Mouse (Mus musculus): ENCODE measurements around the gene Mob4.
"Not testable (repeated sequence)": the region's sequence is repeated elsewhere in the genome, so short reads cannot be mapped to it uniquely, and the experiment has no call there.

Mob4 gene

DNA sequence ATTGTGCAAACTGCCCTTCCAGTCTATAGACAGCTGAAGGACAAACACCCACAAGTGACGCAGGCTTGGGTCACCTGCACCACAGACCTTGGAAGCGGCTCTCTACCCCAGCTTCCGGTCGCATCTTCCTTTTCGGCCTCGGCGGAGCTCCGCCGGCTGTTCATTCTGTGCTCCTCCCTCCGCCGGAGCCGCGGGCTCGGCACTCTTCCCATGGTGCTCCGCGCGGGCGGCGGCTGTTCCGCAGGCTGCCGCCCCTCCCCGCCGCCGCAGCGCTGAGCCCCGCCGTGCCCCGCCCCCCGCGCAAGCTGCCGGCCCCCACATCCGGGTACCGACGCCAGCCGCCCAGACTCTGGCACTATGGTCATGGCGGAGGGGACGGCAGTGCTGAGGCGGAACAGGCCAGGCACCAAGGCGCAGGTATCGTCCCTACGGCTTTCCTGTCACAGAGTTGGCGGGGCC lies at the start of gene Mob4:
Mob4 (plus strand) TSS at position 289 of the 459 bp plus-strand sequence.
- peak; percentile 93 for DNase-seq

DNA sequence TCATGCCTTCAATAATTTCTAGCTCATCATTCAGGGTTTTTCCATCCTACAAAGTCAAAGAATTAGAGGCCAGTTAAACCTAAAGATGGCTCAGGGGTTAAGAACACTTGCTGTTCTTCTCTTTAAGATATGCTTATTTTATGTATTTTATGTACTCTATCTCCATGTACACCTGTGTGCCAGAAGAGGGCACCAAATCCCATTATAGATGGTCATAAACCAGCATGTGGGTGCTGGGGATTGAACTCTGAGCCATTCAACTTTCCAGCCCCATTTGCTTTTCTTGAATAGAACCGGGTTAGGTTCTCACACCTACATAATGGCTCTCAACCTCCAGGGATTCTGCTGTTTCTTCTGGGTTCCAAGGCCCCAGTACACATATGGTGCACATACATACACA lies 48.9 kb upstream of the Mob4 start:
- DNase-seq: no peak

GRCm38 (mm10) chr1:55085781-55086366 lies 45.2 kb upstream of the Mob4 start:
- DNase-seq: no peak

GRCm38 (mm10) chr1:55086868-55087400 lies 44.1 kb upstream of the Mob4 start:
- DNase-seq: no peak

- DNase-seq: peak; percentile 68
Measured at GRCm38 (mm10) chr1:55087401-55087904, 43.6 kb upstream of the Mob4 start.

GRCm38 (mm10) chr1:55087932-55088610 lies 43.0 kb upstream of the Mob4 start, which contains the start of the genes Hspe1 and Hspd1:
Hspe1 (plus strand) TSS chr1:55088132.
Hspd1 (minus strand) TSS chr1:55088243.
- peak; percentile 98 for DNase-seq

- DNase-seq: no peak
Measured at GRCm38 (mm10) chr1:55088611-55089497, 42.2 kb upstream of the Mob4 start.

GRCm38 (mm10) chr1:55089498-55090064 lies 41.5 kb upstream of the Mob4 start:
- DNase-seq: no peak

DNA sequence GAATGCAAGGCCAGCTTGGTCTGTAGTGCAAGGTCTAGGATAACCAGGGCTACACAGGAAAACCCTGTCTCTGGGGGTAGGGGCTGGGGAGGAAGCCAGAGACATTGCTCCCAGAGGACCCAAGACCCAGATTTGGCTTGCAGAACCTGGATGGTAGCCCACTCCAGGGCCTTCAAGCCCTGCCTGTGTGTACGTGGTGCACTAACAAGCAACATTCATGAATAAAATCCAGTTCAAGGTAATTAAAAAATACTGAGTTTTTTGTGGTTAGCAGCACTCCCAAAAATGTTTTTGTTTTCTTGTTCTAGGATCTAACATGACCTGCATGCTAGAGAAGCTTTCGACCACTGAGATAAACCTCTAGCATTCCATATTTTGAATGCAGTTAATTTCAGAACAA lies 39.0 kb upstream of the Mob4 start:
- no peak for DNase-seq

GRCm38 (mm10) chr1:55092469-55092868 lies 38.6 kb upstream of the Mob4 start:
- no peak for DNase-seq

- no peak for DNase-seq
Measured at GRCm38 (mm10) chr1:55106919-55107585, 24.0 kb upstream of the Mob4 start.

DNA sequence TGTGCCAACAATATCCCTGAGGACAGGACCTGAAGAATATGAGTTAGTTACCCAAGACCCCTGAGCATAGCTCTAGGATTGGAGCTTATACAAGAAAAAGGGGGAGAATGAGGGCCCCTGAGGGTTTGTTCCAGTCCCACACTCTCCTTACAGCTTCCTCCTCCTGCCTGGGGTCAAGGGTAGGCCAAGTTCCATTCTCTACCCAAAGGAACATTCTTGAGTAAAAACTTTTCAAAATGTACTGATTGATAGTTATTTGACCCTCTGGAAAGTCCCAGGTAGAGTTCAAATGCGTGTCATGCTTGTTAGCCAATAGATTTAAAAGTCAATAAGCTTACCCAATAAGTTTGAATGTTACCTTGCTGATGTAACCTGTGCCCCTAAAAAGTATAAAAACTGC lies 23.4 kb upstream of the Mob4 start:
- DNase-seq: no peak

GRCm38 (mm10) chr1:55108473-55108872 lies 22.6 kb upstream of the Mob4 start:
- no peak for DNase-seq

DNA sequence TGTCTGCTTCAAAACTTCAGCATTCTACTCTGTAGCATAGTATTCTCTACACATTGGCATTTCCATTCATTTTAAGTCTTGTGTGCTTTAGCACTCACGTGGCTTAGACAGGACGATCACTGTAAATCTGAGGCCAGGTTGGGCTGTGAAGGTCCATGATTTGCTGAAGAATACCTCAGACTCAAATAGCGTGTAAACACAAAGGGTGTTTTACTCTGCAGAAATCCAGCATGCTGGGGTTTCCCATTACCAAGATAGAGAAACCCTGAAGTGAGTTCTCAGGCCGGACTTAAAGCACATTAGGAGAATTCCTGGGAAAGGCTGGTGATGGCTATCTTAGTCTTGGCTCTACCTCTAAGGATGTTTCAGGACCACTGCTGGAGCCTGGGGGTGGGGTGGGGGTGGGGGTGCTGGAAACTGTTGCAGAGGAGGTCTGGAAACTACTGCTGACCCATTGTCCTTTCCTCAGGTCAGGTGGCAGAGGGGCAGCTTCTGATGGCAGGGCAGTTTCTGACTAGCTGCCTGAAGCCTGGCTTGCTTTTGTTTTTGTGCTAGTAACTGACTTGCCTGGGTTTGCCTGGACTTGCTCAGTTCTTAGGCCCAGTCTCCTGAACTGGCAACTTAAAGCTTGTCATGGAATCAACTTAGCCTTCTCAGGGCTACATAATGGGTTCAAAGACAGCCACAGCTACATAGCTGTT lies 21.8 kb upstream of the Mob4 start:
- no peak for DNase-seq

DNA sequence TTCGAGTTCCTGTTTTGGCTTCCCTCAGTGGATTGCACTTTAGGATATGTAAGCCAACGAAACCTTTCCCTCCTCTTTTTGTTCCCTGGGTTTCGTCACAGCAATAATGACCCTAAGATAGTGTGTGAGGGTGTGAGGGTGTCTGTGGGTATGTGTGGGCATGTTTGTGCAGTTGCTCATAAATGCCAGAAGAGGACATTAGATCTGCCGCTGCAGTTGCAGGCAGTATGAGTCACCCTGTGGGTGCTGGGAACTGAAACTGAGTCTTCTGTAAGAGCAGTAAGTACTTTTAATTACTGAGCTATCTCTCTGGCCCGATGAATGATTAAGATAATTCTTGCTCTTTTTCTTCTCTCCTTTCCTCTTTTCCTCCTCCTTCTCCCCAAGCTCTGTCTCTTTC lies 8.0 kb upstream of the Mob4 start:
- no peak for DNase-seq

GRCm38 (mm10) chr1:55123561-55123960 lies 7.5 kb upstream of the Mob4 start:
- DNase-seq: no peak

DNA sequence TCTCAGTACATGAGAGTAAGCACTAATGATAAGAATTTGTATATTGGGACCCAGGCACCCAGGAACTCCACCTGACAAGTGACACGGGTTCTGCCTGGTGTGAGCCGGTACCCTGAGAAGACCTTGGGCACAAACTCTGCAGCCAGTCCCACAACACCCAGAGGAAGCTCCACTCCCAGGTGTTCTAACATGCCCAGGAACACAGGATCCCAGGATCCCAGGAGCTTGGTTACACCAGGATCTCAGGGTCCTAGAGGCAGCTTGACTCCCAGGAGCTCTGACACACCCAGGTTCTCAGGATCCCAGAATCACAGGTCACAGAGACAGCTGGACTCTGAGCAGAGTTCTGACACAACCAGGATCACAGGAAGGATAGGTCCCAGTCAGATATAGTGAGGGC lies 6.9 kb upstream of the Mob4 start:
- not testable (repeated sequence) for DNase-seq

DNA sequence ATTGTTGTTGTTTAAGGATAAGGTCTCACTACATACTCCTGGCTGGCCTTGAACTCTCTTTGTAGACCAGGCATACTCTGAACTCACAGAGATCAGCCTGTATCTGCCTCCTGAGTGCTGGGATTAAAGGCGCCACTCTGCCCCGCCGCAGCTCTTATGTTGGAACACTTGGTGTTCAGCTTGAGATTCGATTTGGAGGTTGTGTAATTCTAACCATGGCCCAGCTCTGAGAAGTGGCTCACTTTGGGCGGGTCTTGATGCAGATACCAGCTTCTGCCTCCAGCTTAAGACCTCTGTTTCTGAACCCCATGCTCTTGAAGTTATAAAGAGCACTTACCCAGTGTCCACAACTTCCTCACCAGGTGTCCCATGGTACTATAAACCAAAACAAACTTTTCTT lies 1.3 kb upstream of the Mob4 start:
- DNase-seq: no peak

DNA sequence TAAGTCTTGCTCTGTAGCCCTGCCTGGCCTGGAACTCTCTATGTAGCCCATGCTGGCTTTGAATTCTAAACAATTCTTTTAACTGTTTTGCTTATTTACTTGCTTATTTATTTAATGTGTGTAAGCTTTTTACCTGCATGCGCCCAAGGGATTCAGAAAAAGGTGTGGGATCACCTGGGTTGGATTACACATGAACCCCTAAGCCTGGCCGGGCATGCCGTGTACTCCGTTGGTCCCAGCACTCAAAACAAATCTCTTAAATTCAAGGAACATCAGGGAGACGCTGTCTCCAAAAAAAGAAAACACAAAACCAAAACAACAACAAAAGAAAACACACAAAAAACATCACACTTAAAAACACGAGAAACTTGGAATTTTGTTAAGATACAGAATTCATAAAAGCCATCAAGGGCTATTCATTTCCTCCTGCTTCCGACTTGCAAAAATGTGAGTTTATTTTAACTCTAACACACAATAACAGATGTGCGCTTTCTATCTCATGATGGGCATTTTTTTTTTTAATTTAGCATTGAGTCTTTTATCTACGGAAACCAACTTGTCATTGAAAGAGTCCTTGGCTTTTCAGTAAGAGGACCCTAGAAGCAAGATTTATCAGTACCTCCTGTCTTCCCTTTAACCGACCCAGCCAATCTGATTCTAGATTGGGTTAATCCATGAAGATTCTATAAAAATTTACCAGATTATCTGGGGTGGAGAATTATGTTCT lies 678 bp upstream of the Mob4 start:
- no peak for DNase-seq

DNA sequence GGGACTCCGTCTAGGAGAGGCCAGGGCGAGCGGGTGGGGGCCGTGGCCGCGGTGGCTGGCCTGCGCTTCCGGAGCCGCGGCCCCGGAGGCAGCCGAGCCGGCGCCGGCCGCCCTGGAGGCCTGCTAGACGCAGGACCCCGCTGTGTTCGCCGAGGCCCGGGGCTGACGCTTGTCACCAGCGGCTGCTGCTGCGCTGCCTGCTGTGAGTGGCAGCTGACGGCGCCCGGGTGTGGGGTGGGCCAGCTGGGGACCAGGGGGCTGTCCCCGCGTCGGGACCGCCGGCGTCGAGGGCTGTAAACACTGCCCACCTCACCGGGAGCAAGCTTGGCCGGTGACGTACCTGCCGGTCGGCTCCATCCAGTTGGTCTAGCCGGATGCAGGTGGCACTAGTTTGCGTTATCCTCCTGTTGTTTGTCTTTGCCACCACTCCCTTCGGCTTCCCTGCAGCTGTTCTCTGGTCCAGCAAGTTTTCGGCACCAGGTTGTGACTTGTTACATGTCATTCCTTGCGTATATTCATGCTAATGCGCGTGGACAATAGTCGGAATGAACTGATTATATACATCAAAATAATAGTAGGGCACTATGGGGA lies 488 bp downstream of the Mob4 start:
- no peak for DNase-seq

Data from cerebellum, adult 11 months (tissue).